Mouse (Mus musculus) ES-E14 (cell line): ENCODE results near the gene Erbb4.

Source experiments
- CHD2 ChIP-seq: IDR thresholded peaks from 2 replicates; pipeline ENCODE4 v1.6.1; 2014; ENCODE audit warnings: mild to moderate bottlenecking, low read depth, low read length, inconsistent platforms
- HCFC1 ChIP-seq: IDR thresholded peaks from 2 replicates; pipeline ENCODE4 v1.6.1; 2012; ENCODE audit warnings: low read length, inconsistent platforms, borderline replicate concordance; ENCODE audit not compliant: insufficient read depth
- MAFK ChIP-seq: IDR thresholded peaks from 2 replicates; pipeline ENCODE4 v1.6.1; 2014; ENCODE audit warnings: mild to moderate bottlenecking, low read depth, low read length, inconsistent platforms; ENCODE audit not compliant: insufficient read depth
- ZC3H11A ChIP-seq: IDR thresholded peaks from 2 replicates; pipeline ENCODE4 v1.6.1; 2012; ENCODE audit warnings: low read depth, mild to moderate bottlenecking, inconsistent platforms, low read length, borderline replicate concordance
- ZNF384 ChIP-seq: IDR thresholded peaks from 2 replicates; pipeline ENCODE4 v1.6.1; 2012; ENCODE audit warnings: low read depth, low read length, inconsistent platforms

- TF ChIP-seq HCFC1 (no peak), CHD2 (no peak), ZC3H11A (no peak), ZNF384 (no peak), MAFK (no peak)
Measured at GRCm38 (mm10) chr1:68501561-68501960, 606.3 kb downstream of the Erbb4 start.
